Mouse (Mus musculus) liver, embryonic 16.5 days (tissue): ENCODE data around the gene Kcnj12. TPM values are rescaled to one million over a fixed set of nuclear protein-coding genes. Genes with fewer than 3 reads are reported as not detected.

Source experiments
- ATAC-seq: fragments of 200-750 bp; cut with Nextera tagmentation; 2 replicates; pipeline ENCODE4 v1.8.0; 2017; ENCODE audit warnings: low read depth, mild to moderate bottlenecking, moderate number of reproducible peaks, moderate library complexity
- H3K27ac ChIP-seq: fragments of 300-500 bp; sonication (generic); 2 replicates; pipeline ENCODE4 v1.5.1; 2014; ENCODE audit warnings: mild to moderate bottlenecking, low read length
- H3K27me3 ChIP-seq: fragments of 300-500 bp; sonication (generic); 2 replicates; pipeline ENCODE4 v1.6.1; 2014; ENCODE audit warnings: low read depth, low read length, mixed read lengths; ENCODE audit not compliant: control insufficient read depth, insufficient read depth
- H3K36me3 ChIP-seq: fragments of 300-500 bp; sonication (generic); 2 replicates; pipeline ENCODE4 v1.6.1; 2014; ENCODE audit warnings: mild to moderate bottlenecking; ENCODE audit not compliant: control insufficient read depth, insufficient read depth
- H3K4me1 ChIP-seq: fragments of 300-500 bp; sonication (generic); 2 replicates; pipeline ENCODE4 v1.6.1; 2014; ENCODE audit warnings: low read depth, low read length, mixed read lengths; ENCODE audit not compliant: control insufficient read depth
- H3K4me2 ChIP-seq: fragments of 300-500 bp; sonication (generic); 2 replicates; pipeline ENCODE4 v1.6.1; 2014; ENCODE audit warnings: low read depth, low read length, mixed read lengths
- H3K4me3 ChIP-seq: fragments of 300-500 bp; sonication (generic); 2 replicates; pipeline ENCODE4 v1.5.1; 2014; ENCODE audit warnings: low read depth, mild to moderate bottlenecking, low read length
- H3K9ac ChIP-seq: fragments of 300-500 bp; sonication (generic); 2 replicates; pipeline ENCODE4 v1.6.1; 2014; ENCODE audit warnings: low read depth, low read length
- H3K9me3 ChIP-seq: fragments of 300-500 bp; sonication (generic); replicated peaks from 2 replicates; pipeline ENCODE4 v1.6.1; 2016; ENCODE audit warnings: low read length; ENCODE audit not compliant: control insufficient read depth
- WGBS: fragments of 180-500 bp; shearing (Covaris S2); extraction: QIAGEN DNeasy Blood & Tissue Kit; methylation state at CpG from one replicate; pipeline ENCODE4 v1.1.7; 2014; ENCODE audit not compliant: insufficient replicate concordance; 5-methylcytosine and 5-hydroxymethylcytosine counted together
- polyA plus RNA-seq: library from polyadenylated mRNA; unstranded; fragments of >200 nt; fragmentation: Nextera tagmentation; extraction: Ambion mirVana; gene quantifications from 2 replicates; pipeline ENCODE4 v1.2.1, GENCODE M21; 2015

The Kcnj12 gene
- polyA plus RNA-seq, 1 experiment from 2014 or later = 0.04 TPM

GRCm38 (mm10) chr11:61060634-61061033, 38.3 kb downstream of the Kcnj12 start:
- 58% methylated on average over 4 of the region's 4 CpGs for WGBS
- Histone ChIP-seq H3K9ac (no peak overlapping the region), H3K4me2 (no peak overlapping the region), H3K27me3 (no peaks in the 10 kb centered on the region), H3K4me3 (no peak overlapping the region), H3K9me3 (no peaks in the 10 kb centered on the region), H3K4me1 (no peaks in the 10 kb centered on the region), H3K27ac (no peak overlapping the region), H3K36me3 (no peaks in the 10 kb centered on the region)
- no peak for ATAC-seq

GRCm38 (mm10) chr11:61062548-61063461, 40.4 kb downstream of the Kcnj12 start:
- ATAC-seq = no peak
- H3K36me3 ChIP-seq = no peaks in the 10 kb centered on the region
- 56% methylated on average over 18 of the region's 18 CpGs for WGBS
- H3K27me3 ChIP-seq = no peaks in the 10 kb centered on the region
- no peaks in the 10 kb centered on the region for H3K9me3 ChIP-seq
- H3K4me2 ChIP-seq = no peak overlapping the region
- H3K9ac ChIP-seq = no peak overlapping the region
- no peak overlapping the region for H3K4me3 ChIP-seq
- H3K27ac ChIP-seq = no peak overlapping the region
- peaks cover 14% of the 10 kb centered on the region for H3K4me1 ChIP-seq

- Histone ChIP-seq H3K27ac (no peak overlapping the region), H3K27me3 (no peaks in the 10 kb centered on the region), H3K9me3 (no peaks in the 10 kb centered on the region), H3K9ac (no peak overlapping the region), H3K4me3 (no peak overlapping the region), H3K4me2 (no peak overlapping the region), H3K36me3 (no peaks in the 10 kb centered on the region), H3K4me1 (peaks cover 21% of the 10 kb centered on the region)
- no peak for ATAC-seq
- WGBS = 73% methylated on average over 6 of the region's 6 CpGs
Measured at GRCm38 (mm10) chr11:61063503-61063902, 41.1 kb downstream of the Kcnj12 start.

GRCm38 (mm10) chr11:61065620-61066019, 43.3 kb downstream of the Kcnj12 start:
- Histone ChIP-seq H3K27me3 (no peaks in the 10 kb centered on the region), H3K27ac (no peak overlapping the region), H3K9ac (no peak overlapping the region), H3K36me3 (no peaks in the 10 kb centered on the region), H3K4me3 (no peak overlapping the region), H3K4me1 (peaks cover 25% of the 10 kb centered on the region), H3K9me3 (no peaks in the 10 kb centered on the region), H3K4me2 (no peak overlapping the region)
- ATAC-seq = no peak
- 78% methylated on average over 6 of the region's 6 CpGs for WGBS

GRCm38 (mm10) chr11:61067133-61067835, 44.9 kb downstream of the Kcnj12 start:
- WGBS = 45% methylated on average over 9 of the region's 9 CpGs
- Histone ChIP-seq H3K36me3 (no peaks in the 10 kb centered on the region), H3K27me3 (no peaks in the 10 kb centered on the region), H3K4me2 (peak overlapping the region; percentile 48), H3K4me3 (peak overlapping the region; percentile 14; the same call in 1 of the 2 replicates), H3K9ac (peak overlapping the region; percentile 35; the same call in 1 of the 2 replicates), H3K9me3 (no peaks in the 10 kb centered on the region), H3K4me1 (peaks cover 25% of the 10 kb centered on the region), H3K27ac (peak overlapping the region; percentile 82)
- ATAC-seq = peak; percentile 97

- H3K27me3 ChIP-seq = no peaks in the 10 kb centered on the region
- no peak overlapping the region for H3K4me2 ChIP-seq
- no peaks in the 10 kb centered on the region for H3K9me3 ChIP-seq
- 83% methylated on average over 10 of the region's 10 CpGs for WGBS
- no peak for ATAC-seq
- no peak overlapping the region for H3K9ac ChIP-seq
- no peaks in the 10 kb centered on the region for H3K36me3 ChIP-seq
- peaks cover 33% of the 10 kb centered on the region for H3K4me1 ChIP-seq
- no peak overlapping the region for H3K27ac ChIP-seq
- H3K4me3 ChIP-seq = no peak overlapping the region
Measured at GRCm38 (mm10) chr11:61068866-61069265, 46.5 kb downstream of the Kcnj12 start.

GRCm38 (mm10) chr11:61069645-61070044, 47.3 kb downstream of the Kcnj12 start:
- Histone ChIP-seq H3K9ac (no peak overlapping the region), H3K36me3 (no peaks in the 10 kb centered on the region), H3K27me3 (no peaks in the 10 kb centered on the region), H3K9me3 (no peaks in the 10 kb centered on the region), H3K27ac (no peak overlapping the region), H3K4me2 (no peak overlapping the region), H3K4me1 (peaks cover 41% of the 10 kb centered on the region), H3K4me3 (no peak overlapping the region)
- no peak for ATAC-seq
- WGBS = 93% methylated on average over 18 of the region's 18 CpGs

- H3K27ac ChIP-seq = peak overlapping the region; percentile 81
- H3K4me3 ChIP-seq = 0 out of 2 replicates have a peak overlapping the region, but pooled peaks have one; percentile 10
- 56% methylated on average over 5 of the region's 5 CpGs for WGBS
- H3K4me2 ChIP-seq = peak overlapping the region; percentile 45
- ATAC-seq = peak; percentile 19; the same call in 1 of the 2 replicates
- no peaks in the 10 kb centered on the region for H3K36me3 ChIP-seq
- no peaks in the 10 kb centered on the region for H3K9me3 ChIP-seq
- H3K4me1 ChIP-seq = peaks cover 39% of the 10 kb centered on the region
- peak overlapping the region; percentile 1 for H3K9ac ChIP-seq
- H3K27me3 ChIP-seq = no peaks in the 10 kb centered on the region
Measured at GRCm38 (mm10) chr11:61074646-61075317, 52.4 kb downstream of the Kcnj12 start.
